Mouse (Mus musculus): Measurements from ENCODE around the gene Rps29. TPM values are rescaled to one million over a fixed set of nuclear protein-coding genes. Genes with fewer than 3 reads are reported as not detected.
A peak's percentile ranks its signal among the peaks of the same experiment; 100 is the strongest.

Gene Rps29
- polyA plus RNA-seq, 1 experiment from 2014 or later = 987 TPM

GRCm38 (mm10) chr12:69196444-69197377 is 37.7 kb upstream of the Rps29 start, which contains the start of gene Gm49383:
Gm49383 (minus strand) TSS chr12:69197104.
- Histone ChIP-seq H3K36me3 (ENCODE audit: control insufficient read depth, insufficient read depth) (0 out of 2 replicates have a peak, but pooled peaks cover 6% of the 10 kb centered on the region), H3K9me3 (ENCODE audit: control insufficient read depth, low read length) (no peaks in the 10 kb centered on the region), H3K4me3 (replicated peaks; ENCODE audit: low read length) (peak within 1 kb of the TSS; percentile 70), H3K4me1 (replicated peaks; ENCODE audit: control insufficient read depth, insufficient read depth, low read length) (peaks cover 23% of the 10 kb centered on the region), H3K4me2 (ENCODE audit: low read length) (peak within 1 kb of the TSS; percentile 95), H3K9ac (replicated peaks; ENCODE audit: low read depth, low read length) (peak within 1 kb of the TSS; percentile 70), H3K27me3 (replicated peaks; ENCODE audit: control insufficient read depth, insufficient read depth, low read length) (no peaks in the 10 kb centered on the region), H3K27ac (ENCODE audit: low read length) (peak within 1 kb of the TSS; percentile 72)
- ATAC-seq = peak; percentile 80
- WGBS = 0% methylated on average over 75 of the region's 75 CpGs

GRCm38 (mm10) chr12:69192637-69193036 is 33.7 kb upstream of the Rps29 start:
- Histone ChIP-seq H3K4me1 (replicated peaks; ENCODE audit: control insufficient read depth, insufficient read depth, low read length) (peaks cover 11% of the 10 kb centered on the region), H3K9me3 (ENCODE audit: control insufficient read depth, low read length) (no peaks in the 10 kb centered on the region), H3K4me2 (ENCODE audit: low read length) (no peak overlapping the region), H3K36me3 (ENCODE audit: control insufficient read depth, insufficient read depth) (peaks cover 4% of the 10 kb centered on the region; the same call in 1 of the 2 replicates), H3K9ac (replicated peaks; ENCODE audit: low read depth, low read length) (no peak overlapping the region), H3K27me3 (replicated peaks; ENCODE audit: control insufficient read depth, insufficient read depth, low read length) (no peaks in the 10 kb centered on the region), H3K4me3 (replicated peaks; ENCODE audit: low read length) (no peak overlapping the region), H3K27ac (ENCODE audit: low read length) (no peak overlapping the region)
- no peak for ATAC-seq
- 94% methylated on average over 2 of the region's 2 CpGs for WGBS

- no peak for ATAC-seq
- 86% methylated on average over 5 of the region's 5 CpGs for whole genome bisulfite sequencing
- Histone ChIP-seq H3K27ac (ENCODE audit: low read length) (no peak overlapping the region), H3K4me3 (replicated peaks; ENCODE audit: low read length) (no peak overlapping the region), H3K27me3 (replicated peaks; ENCODE audit: control insufficient read depth, insufficient read depth, low read length) (no peaks in the 10 kb centered on the region), H3K9ac (replicated peaks; ENCODE audit: low read depth, low read length) (no peak overlapping the region), H3K4me2 (ENCODE audit: low read length) (no peak overlapping the region), H3K9me3 (ENCODE audit: control insufficient read depth, low read length) (no peaks in the 10 kb centered on the region), H3K36me3 (ENCODE audit: control insufficient read depth, insufficient read depth) (peaks cover 4% of the 10 kb centered on the region; the same call in 1 of the 2 replicates), H3K4me1 (replicated peaks; ENCODE audit: control insufficient read depth, insufficient read depth, low read length) (peaks cover 19% of the 10 kb centered on the region)
Measured at GRCm38 (mm10) chr12:69191396-69191795, 32.4 kb upstream of the Rps29 start.

GRCm38 (mm10) chr12:69190522-69190921 is 31.5 kb upstream of the Rps29 start:
- H3K4me3 ChIP-seq (replicated peaks; ENCODE audit: low read length) = no peak overlapping the region
- no peaks in the 10 kb centered on the region for H3K9me3 ChIP-seq (ENCODE audit: control insufficient read depth, low read length)
- peaks cover 4% of the 10 kb centered on the region; the same call in 1 of the 2 replicates for H3K36me3 ChIP-seq (ENCODE audit: control insufficient read depth, insufficient read depth)
- no peak for ATAC-seq
- peaks cover 13% of the 10 kb centered on the region for H3K4me1 ChIP-seq (replicated peaks; ENCODE audit: control insufficient read depth, insufficient read depth, low read length)
- H3K27ac ChIP-seq (ENCODE audit: low read length) = no peak overlapping the region
- no peak overlapping the region for H3K4me2 ChIP-seq (ENCODE audit: low read length)
- WGBS = 91% methylated on average over 1 of the region's 1 CpGs
- no peak overlapping the region for H3K9ac ChIP-seq (replicated peaks; ENCODE audit: low read depth, low read length)
- no peaks in the 10 kb centered on the region for H3K27me3 ChIP-seq (replicated peaks; ENCODE audit: control insufficient read depth, insufficient read depth, low read length)

- Histone ChIP-seq H3K9ac (replicated peaks; ENCODE audit: low read depth, low read length) (no peak overlapping the region), H3K27ac (ENCODE audit: low read length) (no peak overlapping the region), H3K4me3 (replicated peaks; ENCODE audit: low read length) (no peak overlapping the region), H3K4me1 (replicated peaks; ENCODE audit: control insufficient read depth, insufficient read depth, low read length) (peaks cover 15% of the 10 kb centered on the region), H3K9me3 (ENCODE audit: control insufficient read depth, low read length) (no peaks in the 10 kb centered on the region), H3K36me3 (ENCODE audit: control insufficient read depth, insufficient read depth) (peaks cover 4% of the 10 kb centered on the region; the same call in 1 of the 2 replicates), H3K27me3 (replicated peaks; ENCODE audit: control insufficient read depth, insufficient read depth, low read length) (no peaks in the 10 kb centered on the region), H3K4me2 (ENCODE audit: low read length) (no peak overlapping the region)
- 94% methylated on average over 9 of the region's 9 CpGs for WGBS
- no peak for ATAC-seq
Measured at GRCm38 (mm10) chr12:69190074-69190473, 31.1 kb upstream of the Rps29 start.

- Histone ChIP-seq H3K27ac (ENCODE audit: low read length) (no peak overlapping the region), H3K9ac (replicated peaks; ENCODE audit: low read depth, low read length) (0 out of 2 replicates have a peak overlapping the region, but pooled peaks have one; percentile 13), H3K36me3 (ENCODE audit: control insufficient read depth, insufficient read depth) (peaks cover 7% of the 10 kb centered on the region), H3K4me2 (ENCODE audit: low read length) (no peak overlapping the region), H3K9me3 (ENCODE audit: control insufficient read depth, low read length) (no peaks in the 10 kb centered on the region), H3K4me1 (replicated peaks; ENCODE audit: control insufficient read depth, insufficient read depth, low read length) (peaks cover 24% of the 10 kb centered on the region), H3K27me3 (replicated peaks; ENCODE audit: control insufficient read depth, insufficient read depth, low read length) (no peaks in the 10 kb centered on the region), H3K4me3 (replicated peaks; ENCODE audit: low read length) (no peak overlapping the region)
- ATAC-seq = no peak
- 56% methylated on average over 5 of the region's 5 CpGs for WGBS
Measured at GRCm38 (mm10) chr12:69186811-69187471, 28.0 kb upstream of the Rps29 start.

GRCm38 (mm10) chr12:69185371-69185770 is 26.4 kb upstream of the Rps29 start:
- WGBS = 79% methylated on average over 7 of the region's 7 CpGs
- no peaks in the 10 kb centered on the region for H3K9me3 ChIP-seq (ENCODE audit: control insufficient read depth, low read length)
- peak overlapping the region; percentile 94; the same call in 1 of the 2 replicates for H3K9ac ChIP-seq (replicated peaks; ENCODE audit: low read depth, low read length)
- peak overlapping the region; percentile 94 for H3K4me3 ChIP-seq (replicated peaks; ENCODE audit: low read length)
- H3K4me2 ChIP-seq (ENCODE audit: low read length) = peak overlapping the region; percentile 98
- ATAC-seq = no peak
- peaks cover 6% of the 10 kb centered on the region; the same call in 1 of the 2 replicates for H3K36me3 ChIP-seq (ENCODE audit: control insufficient read depth, insufficient read depth)
- peaks cover 24% of the 10 kb centered on the region for H3K4me1 ChIP-seq (replicated peaks; ENCODE audit: control insufficient read depth, insufficient read depth, low read length)
- H3K27ac ChIP-seq (ENCODE audit: low read length) = no peak overlapping the region
- no peaks in the 10 kb centered on the region for H3K27me3 ChIP-seq (replicated peaks; ENCODE audit: control insufficient read depth, insufficient read depth, low read length)

- Histone ChIP-seq H3K36me3 (ENCODE audit: control insufficient read depth, insufficient read depth) (peaks cover 6% of the 10 kb centered on the region; the same call in 1 of the 2 replicates), H3K9ac (replicated peaks; ENCODE audit: low read depth, low read length) (peak overlapping the region; percentile 94), H3K27me3 (replicated peaks; ENCODE audit: control insufficient read depth, insufficient read depth, low read length) (no peaks in the 10 kb centered on the region), H3K4me3 (replicated peaks; ENCODE audit: low read length) (peak overlapping the region; percentile 94), H3K4me2 (ENCODE audit: low read length) (peak overlapping the region; percentile 98), H3K9me3 (ENCODE audit: control insufficient read depth, low read length) (no peaks in the 10 kb centered on the region), H3K4me1 (replicated peaks; ENCODE audit: control insufficient read depth, insufficient read depth, low read length) (peaks cover 24% of the 10 kb centered on the region), H3K27ac (ENCODE audit: low read length) (peak overlapping the region; percentile 84)
- peak; percentile 69 for ATAC-seq
- WGBS = 2% methylated on average over 83 of the region's 86 CpGs
Measured at GRCm38 (mm10) chr12:69184342-69185295, 25.6 kb upstream of the Rps29 start.
